Mouse (Mus musculus): Measurements from ENCODE around the gene Pigq.

Pigq gene

DNA sequence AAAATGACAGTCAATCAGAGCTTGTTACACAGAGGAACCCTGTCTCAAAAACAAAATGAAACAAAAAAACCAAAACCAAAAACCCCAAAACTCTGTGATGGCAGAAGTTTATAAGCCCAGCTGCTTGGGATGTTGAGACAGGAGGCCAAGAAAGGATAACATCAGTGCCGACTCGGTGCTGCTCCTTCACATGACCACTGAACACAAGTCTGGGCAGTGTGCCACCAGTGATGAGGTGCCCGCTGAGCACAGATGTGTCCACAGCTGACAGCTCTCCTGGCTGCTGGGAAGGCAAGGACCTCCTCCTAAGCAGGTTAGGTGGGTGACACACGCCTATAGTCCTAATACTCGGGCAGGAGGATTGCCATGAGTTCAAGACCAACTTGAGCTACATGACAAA, 22.6 kb downstream of the Pigq start:
- DNase-seq (ENCODE audit: low read depth): no peak

GRCm38 (mm10) chr17:25919786-25920642, 24.7 kb downstream of the Pigq start:
- peak; percentile 99 for DNase-seq (ENCODE audit: low read depth)

- DNase-seq (ENCODE audit: low read depth): peak; percentile 73
These were observed 25.5 kb downstream of the Pigq start, which contains the start of gene Rab40c for GRCm38 (mm10) chr17:25919144-25919785. TSS of gene Rab40c (minus strand) at chr17:25919727.

DNA sequence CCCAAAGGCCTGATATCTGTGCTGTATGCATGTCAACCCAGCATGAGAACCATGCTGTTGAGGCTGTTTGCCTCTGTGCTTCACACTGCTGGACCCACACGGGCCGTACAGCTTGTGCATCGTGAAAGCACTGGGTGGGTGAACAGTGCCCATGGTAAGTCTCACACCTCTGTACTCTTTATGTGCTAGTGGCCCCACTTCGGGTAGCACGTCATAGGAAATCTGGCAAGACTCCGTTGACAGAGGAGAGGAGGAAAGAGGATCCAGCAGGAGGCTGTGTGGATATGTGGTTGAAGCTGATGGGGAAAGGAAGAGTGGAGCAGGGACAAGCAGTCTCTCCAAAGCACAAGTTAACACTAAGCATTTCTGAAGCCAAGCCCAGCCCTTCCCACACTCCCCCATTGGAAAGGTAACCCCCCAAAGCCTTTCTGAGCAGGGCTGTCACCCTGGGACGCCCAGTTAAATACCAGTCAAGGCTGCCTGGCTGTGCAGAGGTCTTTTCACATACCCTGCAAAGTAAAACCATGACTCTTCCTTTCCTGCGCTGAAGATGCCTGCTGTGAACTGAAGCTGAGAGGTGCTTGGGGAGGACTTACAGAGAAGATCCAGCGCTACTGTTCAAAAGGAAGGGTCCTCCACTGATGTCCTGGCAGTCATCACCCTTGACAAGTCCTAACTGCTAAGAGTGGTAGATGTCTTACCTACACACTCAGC, 26.5 kb downstream of the Pigq start:
- DNase-seq (ENCODE audit: low read depth): no peak

DNA sequence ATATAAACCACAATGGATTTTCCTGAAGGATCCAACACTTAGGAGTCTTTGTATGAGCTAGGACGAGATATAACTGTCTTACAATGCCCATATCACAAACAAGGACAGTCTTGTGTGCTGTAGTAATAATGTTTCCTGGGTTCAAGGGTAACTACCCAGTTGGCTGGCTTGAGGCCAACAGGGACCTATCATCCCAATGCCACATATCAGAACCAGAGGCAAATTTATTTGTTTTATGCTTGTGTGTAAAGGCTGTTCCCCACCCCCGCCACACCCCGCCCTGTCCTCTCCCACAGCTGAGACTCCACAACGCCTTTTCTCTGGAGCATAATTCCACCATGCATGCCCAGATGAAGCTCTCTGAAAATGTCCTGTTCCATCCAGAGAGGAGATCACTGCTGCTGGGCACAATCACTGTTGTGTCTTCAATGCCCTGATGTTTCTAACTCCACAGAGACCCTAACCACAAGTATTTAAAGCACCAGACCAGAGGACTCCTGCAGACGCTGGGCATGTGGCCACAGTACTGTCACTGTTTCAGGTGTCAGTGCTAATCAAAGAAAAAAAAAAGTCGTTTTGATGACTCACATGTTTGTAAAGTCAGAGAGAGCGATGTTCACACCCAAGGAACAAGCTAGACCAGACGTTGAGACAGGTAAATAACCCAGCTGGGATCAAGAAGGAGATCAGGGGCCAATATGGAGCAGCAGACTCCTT, 27.6 kb downstream of the Pigq start:
- no peak for DNase-seq (ENCODE audit: low read depth)

DNA sequence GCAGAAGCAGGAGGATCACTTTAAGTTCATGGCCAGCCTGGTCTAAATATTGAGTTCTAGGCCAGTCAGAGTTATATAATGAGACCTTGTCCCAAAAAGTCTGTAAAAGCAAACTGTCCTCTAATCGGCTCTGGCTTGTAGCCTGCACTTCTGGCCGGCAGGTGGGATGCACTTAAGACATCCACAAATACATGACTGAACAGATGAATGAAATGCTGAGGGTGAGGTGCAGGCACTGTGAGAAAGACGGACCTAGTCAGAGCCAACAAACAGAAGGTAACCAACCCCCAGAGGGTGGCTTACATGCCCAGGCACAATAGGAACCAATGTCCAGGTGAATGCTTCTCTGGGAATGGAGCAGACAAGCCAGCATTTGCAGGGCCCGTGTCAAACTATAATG, 30.4 kb downstream of the Pigq start:
- DNase-seq (ENCODE audit: low read depth): no peak

GRCm38 (mm10) chr17:25913877-25914275, 30.9 kb downstream of the Pigq start:
- DNase-seq (ENCODE audit: low read depth): no peak

GRCm38 (mm10) chr17:25913186-25913876, 31.4 kb downstream of the Pigq start:
- DNase-seq (ENCODE audit: low read depth): no peak

DNA sequence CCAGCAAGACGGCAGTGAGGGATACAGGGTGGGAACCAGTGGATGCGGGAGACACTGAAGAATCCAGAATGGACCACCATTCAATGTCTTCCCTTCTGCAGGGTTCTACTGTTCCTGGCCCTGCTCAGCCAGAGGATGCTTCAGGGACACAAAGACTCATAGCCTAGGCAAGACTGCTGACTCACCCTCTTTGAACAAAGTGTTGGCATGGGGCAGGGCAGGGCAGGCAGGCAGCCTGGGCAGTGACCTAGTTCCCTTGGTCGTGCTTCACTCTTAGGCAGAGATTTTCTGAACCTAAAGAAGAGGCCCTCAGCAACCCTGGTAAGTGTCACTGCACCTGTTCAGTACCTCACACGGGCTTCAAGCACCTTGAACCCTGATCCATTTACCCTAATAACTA, 32.9 kb downstream of the Pigq start:
- DNase-seq (ENCODE audit: low read depth): no peak

DNA sequence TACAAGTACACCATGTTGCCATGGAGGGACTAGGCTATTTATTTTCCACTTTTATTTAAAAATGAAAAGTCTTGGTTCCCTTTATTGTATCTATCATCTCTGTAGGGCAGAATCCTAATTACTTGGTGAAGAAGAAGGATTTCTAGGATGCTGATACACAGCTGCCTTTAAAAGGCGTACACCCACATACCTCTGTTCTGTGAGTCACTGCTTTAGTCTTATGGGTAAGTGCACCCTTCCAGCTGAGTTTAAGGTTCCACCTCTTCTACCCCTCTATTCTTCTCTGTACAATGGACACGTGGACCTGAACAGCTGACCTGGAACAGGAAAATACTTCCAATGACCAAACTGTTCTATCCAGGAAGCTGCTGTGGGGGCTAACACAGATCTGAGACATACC, 37.1 kb downstream of the Pigq start:
- DNase-seq (ENCODE audit: low read depth): no peak

- no peak for DNase-seq (ENCODE audit: low read depth)
These were observed 41.7 kb downstream of the Pigq start for GRCm38 (mm10) chr17:25903061-25903460.

DNA sequence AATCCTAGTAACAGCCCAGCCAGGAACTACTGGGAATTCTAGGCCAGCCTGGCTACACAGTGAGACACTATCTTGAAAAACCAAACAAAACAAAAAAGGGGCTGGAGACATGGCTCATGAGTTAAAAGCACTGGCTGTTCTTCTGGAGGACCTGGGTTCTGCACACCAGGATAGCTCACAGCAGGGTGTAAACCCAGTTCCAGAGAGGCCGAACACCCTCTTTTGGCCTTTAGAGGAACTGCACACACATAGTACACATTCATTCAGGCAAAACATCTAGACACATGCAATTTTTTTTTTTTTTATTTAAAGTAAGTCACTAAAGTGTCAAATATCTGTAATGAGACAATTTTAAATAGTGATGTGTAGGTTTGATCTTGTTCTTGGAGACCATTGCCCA, 44.5 kb downstream of the Pigq start:
- DNase-seq (ENCODE audit: low read depth): no peak

DNA sequence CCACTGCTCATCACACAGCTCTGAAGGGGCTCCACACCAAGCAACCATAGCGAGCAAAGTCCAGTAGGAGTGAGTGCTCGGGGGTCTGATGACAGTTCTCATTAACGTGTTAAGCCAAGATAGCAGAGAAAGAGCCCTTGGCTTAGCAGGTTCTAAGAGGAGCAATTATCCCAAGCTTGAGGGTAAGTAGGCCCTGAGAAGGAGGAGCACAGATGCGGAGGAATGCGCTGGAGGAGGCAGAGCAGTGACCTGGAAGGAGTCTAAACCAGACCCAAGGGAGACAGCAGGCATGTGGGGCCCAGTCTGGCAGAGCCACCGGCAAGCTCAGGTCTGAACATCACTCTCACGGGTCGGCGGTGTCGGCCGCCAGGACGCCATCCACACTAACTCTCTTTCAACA, 48.8 kb downstream of the Pigq start:
- no peak for DNase-seq (ENCODE audit: low read depth)

DNA sequence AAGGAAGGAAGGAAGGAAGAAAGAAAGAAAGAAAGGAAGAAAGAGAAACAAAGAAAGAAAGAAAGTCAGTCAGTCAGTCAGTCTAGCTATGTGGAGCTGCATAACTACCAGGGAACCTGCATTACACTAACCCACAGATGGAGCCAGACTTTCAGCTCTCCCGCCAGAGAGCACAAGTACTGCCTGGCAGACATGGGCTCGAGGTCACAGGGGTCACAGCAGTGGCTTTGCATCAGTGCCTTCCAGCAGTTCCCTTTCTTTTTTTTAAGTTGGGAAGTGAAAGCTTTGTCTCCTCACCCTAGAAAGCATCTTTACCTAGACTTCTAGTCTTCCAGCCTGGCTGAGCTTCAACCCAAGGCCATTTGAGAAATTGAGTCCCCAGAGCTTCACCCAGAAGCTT, 49.3 kb downstream of the Pigq start:
- DNase-seq (ENCODE audit: low read depth): no peak

- DNase-seq (ENCODE audit: low read depth): peak; percentile 77
These were observed 50.6 kb downstream of the Pigq start for GRCm38 (mm10) chr17:25893975-25894617.

- no peak for DNase-seq (ENCODE audit: low read depth)
These were observed 55.9 kb downstream of the Pigq start for GRCm38 (mm10) chr17:25888837-25889236.

DNA sequence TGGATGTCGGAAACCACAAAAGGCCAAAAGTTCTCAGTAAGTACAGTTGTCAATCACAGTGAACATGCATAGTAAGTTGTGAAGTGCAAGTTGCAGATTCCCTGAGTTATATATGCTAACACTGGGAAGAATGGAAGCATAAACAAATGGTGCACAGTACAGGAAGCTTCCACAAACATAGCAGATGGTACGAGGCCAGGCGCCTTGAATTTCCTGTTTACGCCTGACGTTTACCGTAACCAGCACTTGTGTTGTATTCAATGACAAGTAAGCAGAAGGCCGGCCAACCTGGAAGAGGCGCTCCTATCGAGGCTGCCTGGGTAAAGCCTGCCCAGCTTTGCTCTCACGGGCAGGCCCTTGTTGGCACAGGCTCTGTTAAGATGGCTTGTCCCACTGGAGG, 57.3 kb downstream of the Pigq start:
- peak; percentile 43 for DNase-seq (ENCODE audit: low read depth)

DNA sequence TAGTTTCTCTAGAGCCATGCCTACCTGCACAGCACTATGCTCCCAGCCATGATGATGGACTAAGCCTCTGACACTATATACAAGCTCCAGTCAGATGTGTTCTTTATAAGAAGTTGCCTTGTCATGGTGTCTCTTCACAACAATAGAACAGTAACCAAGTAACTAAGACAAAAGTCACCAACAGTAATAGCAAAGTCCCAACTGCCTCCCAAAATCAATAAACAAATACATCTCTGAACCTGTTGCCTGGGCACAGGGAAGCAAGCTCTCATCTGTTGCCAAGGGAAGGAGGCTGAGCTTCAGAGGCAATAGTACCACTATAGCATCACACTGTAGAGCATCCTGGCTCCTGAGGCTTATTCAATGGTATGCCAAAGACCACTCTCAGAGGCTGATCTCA, 57.9 kb downstream of the Pigq start:
- DNase-seq (ENCODE audit: low read depth): no peak

GRCm38 (mm10) chr17:25885636-25886035, 59.1 kb downstream of the Pigq start:
- DNase-seq (ENCODE audit: low read depth): peak; percentile 61

DNA sequence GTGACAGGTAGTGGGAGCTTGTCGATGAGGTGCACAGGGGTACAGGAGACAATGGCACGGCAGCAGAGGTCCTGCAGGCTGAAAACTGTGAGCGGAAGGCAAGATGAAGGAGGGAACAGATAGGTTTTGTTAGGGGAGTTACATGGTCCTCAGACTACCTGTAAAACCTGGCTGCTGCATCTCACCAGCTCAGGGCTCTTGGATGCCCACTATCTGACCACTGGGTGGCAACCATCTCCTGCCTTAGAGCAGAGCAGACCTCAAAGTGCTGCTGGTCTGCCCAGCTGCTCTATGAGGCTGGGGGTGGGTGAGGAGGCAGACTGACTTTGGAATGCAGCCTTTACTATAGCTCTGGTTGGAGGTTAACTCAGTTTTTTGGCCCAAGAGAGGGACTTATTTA, 60.9 kb downstream of the Pigq start:
- DNase-seq (ENCODE audit: low read depth): no peak

- no peak for DNase-seq (ENCODE audit: low read depth)
These were observed 61.5 kb downstream of the Pigq start for GRCm38 (mm10) chr17:25883268-25883667.

Measured in induced T-regulatory cell, adult 2 months (primary cell).